Mouse (Mus musculus): ENCODE results near the gene Bcr.
A peak's percentile ranks its signal among the peaks of the same experiment; 100 is the strongest.

DNA sequence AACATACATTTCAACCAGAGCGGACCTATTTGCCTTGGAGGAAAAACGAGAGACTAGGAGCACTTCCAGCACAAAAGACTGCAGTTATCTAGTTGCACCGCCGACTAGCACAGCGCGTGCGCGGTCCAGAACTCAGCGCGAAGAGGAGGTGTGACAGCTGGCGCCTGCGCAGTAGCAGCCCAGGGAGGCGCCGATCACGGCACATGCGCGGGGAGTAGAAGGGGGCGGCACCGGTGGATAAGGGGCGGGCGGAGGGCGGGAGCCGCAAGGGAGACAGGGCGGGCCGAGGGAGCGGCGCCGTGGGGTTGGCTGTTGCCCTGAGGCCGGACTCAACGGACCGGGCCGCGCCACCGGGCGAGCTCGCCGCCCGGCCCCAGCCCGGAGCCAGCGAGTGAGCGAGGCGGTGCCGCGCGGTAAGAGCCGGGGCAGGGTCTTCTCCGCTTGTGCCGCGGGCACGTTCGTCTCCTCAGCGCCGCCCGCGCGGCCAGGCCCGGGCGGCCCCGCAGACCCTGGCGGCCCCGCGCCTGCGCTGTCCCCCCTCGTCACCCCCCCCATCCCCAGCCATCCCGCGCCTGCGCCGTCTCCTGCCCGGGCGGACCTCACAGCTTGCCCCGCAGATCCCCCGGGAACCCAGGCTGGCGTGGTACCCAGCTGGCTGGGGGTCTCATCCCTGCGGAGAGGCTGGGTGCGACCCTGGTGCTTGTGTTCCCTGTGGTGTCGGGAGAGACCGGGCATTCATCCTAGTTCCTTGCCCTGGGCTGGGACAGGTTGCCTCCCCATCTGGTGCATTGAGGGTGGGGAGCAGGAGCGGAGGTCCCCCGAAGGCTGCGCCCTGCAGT lies 151.6 kb downstream of the Bcr start, which contains the start of gene Specc1l:
- TF ChIP-seq POLR2A (IDR thresholded peaks at IDR 0.05; ENCODE audit: control insufficient read depth, extremely low read depth, insufficient read depth, low read length, poor library complexity), result peak; percentile 70
- TF ChIP-seq CTCF (IDR thresholded peaks at IDR 0.05; ENCODE audit: borderline replicate concordance, control insufficient read depth, extremely low read depth, insufficient read depth, low read length, poor library complexity), result peak; percentile 62; the same call in 1 of the 2 replicates
